Mouse (Mus musculus) kidney, postnatal 0 days (tissue): ENCODE measurements at regions not wholly inside any gene's neighbourhood (a gene's known extent, or its start where the extent isn't known, plus 50 kb on each side); places are given as distances from the start of the nearest gene placed in this dataset.

Experiments used
- ATAC-seq: fragments of 200-750 bp; cut with Nextera tagmentation; replicated peaks from 2 replicates; pipeline ENCODE4 v1.8.0; 2017; ENCODE audit warnings: low read depth, moderate number of reproducible peaks, moderate TSS enrichment, moderate library complexity; ENCODE audit not compliant: low FRiP score
- DNase-seq: peaks from one replicate; pipeline ENCODE4 v3.0.0-alpha.2; 2016; ENCODE audit warnings: low spot score
- H3K27ac ChIP-seq: fragments of 300-500 bp; sonication (generic); 2 replicates; pipeline ENCODE4 v1.5.1; 2014; ENCODE audit warnings: mild to moderate bottlenecking
- H3K27me3 ChIP-seq: fragments of 300-500 bp; sonication (generic); 2 replicates; pipeline ENCODE4 v1.6.1; 2014; ENCODE audit warnings: low read length, mixed read lengths; ENCODE audit not compliant: insufficient read depth
- H3K36me3 ChIP-seq: fragments of 300-500 bp; sonication (generic); 2 replicates; pipeline ENCODE4 v1.6.1; 2014; ENCODE audit warnings: low read length, mixed read lengths; ENCODE audit not compliant: insufficient read depth
- H3K4me1 ChIP-seq: fragments of 300-500 bp; sonication (generic); replicated peaks from 2 replicates; pipeline ENCODE4 v1.6.1; 2014; ENCODE audit warnings: antibody characterized with exemption, low read length, mixed read lengths; ENCODE audit not compliant: insufficient read depth
- H3K4me2 ChIP-seq: fragments of 300-500 bp; sonication (generic); 2 replicates; pipeline ENCODE4 v1.6.1; 2014; ENCODE audit warnings: mild to moderate bottlenecking, low read length, moderate library complexity, mixed read lengths
- H3K4me3 ChIP-seq: fragments of 300-500 bp; sonication (generic); replicated peaks from 2 replicates; pipeline ENCODE4 v1.5.1; 2014; ENCODE audit warnings: low read depth, low read length
- H3K9ac ChIP-seq: fragments of 300-500 bp; sonication (generic); 2 replicates; pipeline ENCODE4 v1.6.1; 2014; ENCODE audit warnings: low read depth, low read length
- H3K9me3 ChIP-seq: fragments of 300-500 bp; sonication (generic); replicated peaks from 2 replicates; pipeline ENCODE4 v1.6.1; 2016; ENCODE audit warnings: low read length, inconsistent platforms, mixed read lengths
- CTCF ChIP-seq: IDR thresholded peaks from 2 replicates; pipeline ENCODE4 v1.5.1; 2016; ENCODE audit warnings: antibody characterized with exemption, low read depth, mild to moderate bottlenecking, moderate library complexity
- WGBS: fragments of 180-500 bp; shearing (Covaris S2); extraction: QIAGEN DNeasy Blood & Tissue Kit; methylation state at CpG from one replicate; pipeline ENCODE4 v1.1.7; 2014; 5-methylcytosine and 5-hydroxymethylcytosine counted together

DNA sequence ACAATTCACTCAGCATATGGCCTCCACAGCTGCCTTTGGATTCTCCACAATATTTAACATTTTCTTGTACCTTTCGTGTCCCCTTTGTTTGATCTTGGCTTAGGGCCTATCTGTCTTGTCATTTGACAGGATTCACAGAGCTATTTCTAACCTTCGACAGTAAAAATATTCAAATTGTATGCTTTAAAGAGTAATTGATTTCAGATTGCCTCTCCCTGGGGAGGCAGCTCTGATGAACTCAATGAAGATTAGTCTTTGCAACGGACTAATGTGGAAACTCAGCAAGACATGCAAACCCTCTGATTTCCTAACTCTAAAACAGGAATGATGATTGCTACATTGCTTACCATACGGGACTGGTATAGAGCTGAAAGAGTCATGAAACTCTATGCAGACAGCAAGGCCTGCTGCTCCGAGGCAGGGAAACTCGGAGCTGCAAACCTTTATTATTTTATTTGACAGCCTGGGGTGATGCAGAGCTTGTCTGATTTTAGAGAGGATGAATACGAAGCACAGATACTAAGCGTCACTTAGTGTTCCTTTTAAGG, 67.2 kb upstream of the Cd28 start:
- Histone ChIP-seq H3K9ac (no peak overlapping the region), H3K4me2 (no peak overlapping the region), H3K27ac (no peak overlapping the region), H3K4me3 (no peak overlapping the region), H3K9me3 (no peaks in the 10 kb centered on the region), H3K27me3 (no peaks in the 10 kb centered on the region), H3K36me3 (no peaks in the 10 kb centered on the region), H3K4me1 (no peaks in the 10 kb centered on the region)
- DNase-seq (no peak), ATAC-seq (no peak)
- TF ChIP-seq CTCF: no peak
- 73% methylated on average over 8 of the region's 8 CpGs for WGBS

DNA sequence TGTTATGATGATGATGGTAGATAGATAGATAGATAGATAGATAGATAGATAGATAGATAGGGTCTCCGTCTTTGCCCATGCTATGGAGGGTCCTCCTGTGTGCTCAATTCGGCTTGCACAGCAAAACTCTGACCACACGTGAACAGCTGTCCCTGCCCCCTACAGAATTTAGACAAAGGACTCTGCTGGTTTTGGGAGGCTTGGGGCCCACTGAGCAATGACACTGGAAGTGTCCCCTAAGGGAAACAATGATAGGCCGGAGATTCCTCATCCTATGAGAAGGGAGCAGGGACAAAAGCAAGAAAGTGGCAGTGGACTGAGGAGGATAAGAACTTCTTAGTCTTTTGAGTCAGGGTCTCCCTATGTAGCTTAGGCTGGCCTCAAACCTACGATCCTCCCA, 69.8 kb upstream of the Cd28 start:
- no peaks in the 10 kb centered on the region for H3K9me3 ChIP-seq
- H3K4me1 ChIP-seq: no peaks in the 10 kb centered on the region
- H3K27me3 ChIP-seq: no peaks in the 10 kb centered on the region
- DNase-seq (no peak), ATAC-seq (no peak)
- no peak overlapping the region for H3K9ac ChIP-seq
- 92% methylated on average over 5 of the region's 5 CpGs for WGBS
- no peak for TF ChIP-seq CTCF
- no peaks in the 10 kb centered on the region for H3K36me3 ChIP-seq
- H3K4me3 ChIP-seq: no peak overlapping the region
- H3K4me2 ChIP-seq: no peak overlapping the region
- no peak overlapping the region for H3K27ac ChIP-seq

DNA sequence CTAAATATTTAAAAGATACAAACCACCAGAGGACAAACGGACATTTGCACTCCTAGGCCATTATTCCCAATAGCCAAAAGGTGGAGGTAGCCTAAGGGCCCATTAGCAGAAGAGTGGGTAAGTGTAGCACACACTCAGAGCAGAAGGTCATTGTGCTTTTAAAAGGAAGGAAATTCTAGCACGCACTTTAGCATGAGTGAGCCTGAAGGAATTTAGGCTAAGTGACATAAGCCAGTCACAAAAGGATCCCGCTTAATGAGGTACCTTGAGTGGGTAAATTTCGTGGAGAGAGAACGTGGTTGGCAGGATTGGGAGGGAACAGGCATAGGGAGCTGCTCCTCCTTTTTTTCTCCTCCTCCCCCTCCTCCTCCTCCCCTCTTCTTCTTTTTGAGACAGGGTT, 70.4 kb upstream of the Cd28 start:
- Histone ChIP-seq H3K9ac (no peak overlapping the region), H3K4me3 (no peak overlapping the region), H3K9me3 (no peaks in the 10 kb centered on the region), H3K4me2 (no peak overlapping the region), H3K36me3 (no peaks in the 10 kb centered on the region), H3K27ac (no peak overlapping the region), H3K4me1 (no peaks in the 10 kb centered on the region), H3K27me3 (no peaks in the 10 kb centered on the region)
- no peak for TF ChIP-seq CTCF
- ATAC-seq (no peak), DNase-seq (no peak)
- 66% methylated on average over 5 of the region's 5 CpGs for WGBS

GRCm38 (mm10) chr1:60645176-60645575, 71.4 kb upstream of the Cd28 start:
- Histone ChIP-seq H3K4me1 (no peaks in the 10 kb centered on the region), H3K9ac (no peak overlapping the region), H3K36me3 (no peaks in the 10 kb centered on the region), H3K4me3 (no peak overlapping the region), H3K9me3 (no peaks in the 10 kb centered on the region), H3K27me3 (no peaks in the 10 kb centered on the region), H3K27ac (no peak overlapping the region), H3K4me2 (no peak overlapping the region)
- no peak for TF ChIP-seq CTCF
- 89% methylated on average over 1 of the region's 1 CpGs for WGBS
- ATAC-seq (no peak), DNase-seq (no peak)

- Histone ChIP-seq H3K4me3 (no peak overlapping the region), H3K36me3 (no peaks in the 10 kb centered on the region), H3K9ac (no peak overlapping the region), H3K4me2 (no peak overlapping the region), H3K27me3 (no peaks in the 10 kb centered on the region), H3K27ac (no peak overlapping the region), H3K4me1 (no peaks in the 10 kb centered on the region), H3K9me3 (no peaks in the 10 kb centered on the region)
- ATAC-seq (no peak), DNase-seq (no peak)
- TF ChIP-seq CTCF: no peak
- WGBS: 45% methylated on average over 3 of the region's 3 CpGs
Observed at GRCm38 (mm10) chr1:60642761-60643160, 73.8 kb upstream of the Cd28 start.

- H3K9me3 ChIP-seq: no peaks in the 10 kb centered on the region
- no peak for TF ChIP-seq CTCF
- no peak overlapping the region for H3K27ac ChIP-seq
- DNase-seq: no peak
- H3K4me1 ChIP-seq: no peaks in the 10 kb centered on the region
- no peak overlapping the region for H3K9ac ChIP-seq
- no peak overlapping the region for H3K4me3 ChIP-seq
- H3K36me3 ChIP-seq: no peaks in the 10 kb centered on the region
- no peak overlapping the region for H3K4me2 ChIP-seq
- no peak for ATAC-seq
- WGBS: 31% methylated on average over 2 of the region's 2 CpGs
- H3K27me3 ChIP-seq: no peaks in the 10 kb centered on the region
Observed at GRCm38 (mm10) chr1:60642175-60642574, 74.4 kb upstream of the Cd28 start.

DNA sequence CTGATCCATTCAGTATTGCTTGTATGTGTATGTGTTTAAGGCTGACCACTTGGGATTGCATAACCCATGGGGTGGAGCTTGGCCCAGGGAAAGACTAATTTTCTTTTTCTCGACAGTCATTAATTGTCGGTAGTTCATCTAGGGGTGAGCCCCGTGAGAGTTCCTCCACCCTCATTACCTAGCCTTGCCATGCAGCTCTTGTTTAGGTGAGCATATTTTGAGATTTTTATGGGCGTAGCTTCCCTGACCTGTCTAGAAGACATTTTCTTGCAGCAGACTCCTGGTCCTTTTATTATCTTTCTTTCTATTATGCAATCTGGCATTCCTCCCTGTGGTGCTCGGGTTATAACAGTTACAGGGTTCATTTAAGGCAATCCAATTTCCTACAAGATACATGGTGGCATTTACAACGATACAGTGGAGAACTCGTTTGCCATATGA, 74.4 kb upstream of the Raph1 start:
- Histone ChIP-seq H3K4me2 (no peak overlapping the region), H3K27ac (no peak overlapping the region), H3K9me3 (no peaks in the 10 kb centered on the region), H3K36me3 (no peaks in the 10 kb centered on the region), H3K27me3 (no peaks in the 10 kb centered on the region), H3K4me3 (no peak overlapping the region), H3K4me1 (no peaks in the 10 kb centered on the region), H3K9ac (no peak overlapping the region)
- DNase-seq (no peak), ATAC-seq (no peak)
- 56% methylated on average over 7 of the region's 7 CpGs for WGBS
- TF ChIP-seq CTCF: no peak
